Comparison of ENCODE assay signal across 15 mouse cellular contexts in the genomic region with DNA sequence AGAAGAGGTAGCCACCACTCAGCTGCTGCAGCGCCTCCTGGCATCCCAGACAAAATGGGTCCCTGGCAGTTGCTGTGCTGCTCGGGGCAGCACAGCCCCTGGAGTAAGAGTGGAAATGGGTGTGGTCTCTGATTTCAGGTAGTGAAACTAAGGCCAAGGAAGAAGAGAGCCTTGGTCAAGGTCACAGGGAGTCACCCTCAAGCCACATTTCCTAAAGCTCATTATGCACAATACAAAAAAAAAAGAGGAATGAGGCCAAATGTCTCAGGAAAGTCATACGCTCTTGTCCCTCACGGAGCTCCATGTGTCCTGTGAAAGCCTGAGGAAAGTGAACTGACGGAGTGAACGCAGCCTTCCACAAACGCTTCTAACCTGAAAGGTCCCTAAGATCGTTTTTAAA.
"Had no signal": no experiment of that assay in that cellular context is flagged by ENCODE, and none has a peak within 500 bp of the region (broad histone marks: within the 10 kb centered on the region; RNA-seq: fewer than 3 reads in every experiment).

No protein-coding gene starts in this region.

- ATAC-seq: intestine, postnatal 0 days; midbrain, embryonic 15.5 days had no signal

- H3K27me3 ChIP-seq: limb, embryonic 15.5 days; midbrain, embryonic 15.5 days; neural tube, embryonic 15.5 days had no signal

- H3K27ac ChIP-seq: limb, embryonic 15.5 days; liver, embryonic 14.5 days; midbrain, embryonic 15.5 days; neural tube, embryonic 15.5 days; stomach, postnatal 0 days had no signal

- H3K4me3 ChIP-seq: limb, embryonic 15.5 days; midbrain, embryonic 15.5 days; neural tube, embryonic 15.5 days had no signal

- DNase-seq: kidney, adult 8-10 months; kidney, postnatal 25 days; layer of hippocampus, adult 9-11 months; layer of hippocampus, postnatal 36 days; lung, adult 18-20 months; right cerebral cortex, adult 18-20 months; right cerebral cortex, postnatal 25 days; thymus, adult 18-20 months; thymus, postnatal 25 days had no signal

- H3K4me1 ChIP-seq: limb, embryonic 15.5 days; midbrain, embryonic 15.5 days; neural tube, embryonic 15.5 days had no signal

- H3K9me3 ChIP-seq: limb, embryonic 15.5 days; midbrain, embryonic 15.5 days; neural tube, embryonic 15.5 days had no signal

- H3K36me3 ChIP-seq: limb, embryonic 15.5 days; midbrain, embryonic 15.5 days; neural tube, embryonic 15.5 days had no signal
